Mouse (Mus musculus) effector memory CD4-positive, alpha-beta T cell, adult 7 months (primary cell): ENCODE results near the gene Myo1e. TPM values are rescaled to one million over a fixed set of nuclear protein-coding genes. Genes with fewer than 3 reads are reported as not detected.

ENCODE experiments used
- polyA plus RNA-seq: library from polyadenylated mRNA; unstranded; fragments of 100-300 nt; shearing (Covaris generic); gene quantifications from one replicate; pipeline ENCODE4 v1.2.1, GENCODE M21; 2017

Myo1e gene
- 1.9 TPM for polyA plus RNA-seq

GRCm38 (mm10) chr9:70207151-70207831 is at the start of gene Myo1e:
Gene Myo1e, plus strand, starts transcription at chr9:70207350.

GRCm38 (mm10) chr9:70421257-70422056 is 214.3 kb downstream of the Myo1e start, which contains the start of gene Ccnb2:
Gene Ccnb2, minus strand, starts transcription at chr9:70421547.

Other genes starting within 250 kb of the Myo1e start
- 91.2 TPM for gene Bnip2, start 217.9 kb upstream of the Myo1e start, polyA plus RNA-seq
- 86.4 TPM for gene Gtf2a2, start 194.8 kb upstream of the Myo1e start, polyA plus RNA-seq
- gene Gcnt3, start 169.3 kb upstream of the Myo1e start, polyA plus RNA-seq: 0.38 TPM
- 0.10 TPM for gene Fam81a, start 64.8 kb upstream of the Myo1e start, polyA plus RNA-seq
- gene Ccnb2, start 214.2 kb downstream of the Myo1e start, polyA plus RNA-seq: 0.50 TPM